Mouse (Mus musculus) heart, adult 2 months (tissue): ENCODE results near the gene H2-T23.

Experiments used
- CTCF ChIP-seq: fragments of 200-600 bp; IDR thresholded peaks from 2 replicates; pipeline ENCODE4 v1.8.1; 2022; ENCODE audit warnings: antibody characterized with exemption, mild to moderate bottlenecking, moderate library complexity
- EP300 ChIP-seq: fragments of 200-500 bp; IDR thresholded peaks from 2 replicates; pipeline ENCODE4 v1.6.1; 2011; ENCODE audit warnings: low read depth, low read length, control low read depth; ENCODE audit not compliant: insufficient read depth

- TF ChIP-seq EP300 (no peak), CTCF (no peak)
These were observed 40.9 kb downstream of the H2-T23 start for GRCm38 (mm10) chr17:35991781-35992180.
